Mouse (Mus musculus): ENCODE data around the gene Gm17359.

The Gm17359 gene

DNA sequence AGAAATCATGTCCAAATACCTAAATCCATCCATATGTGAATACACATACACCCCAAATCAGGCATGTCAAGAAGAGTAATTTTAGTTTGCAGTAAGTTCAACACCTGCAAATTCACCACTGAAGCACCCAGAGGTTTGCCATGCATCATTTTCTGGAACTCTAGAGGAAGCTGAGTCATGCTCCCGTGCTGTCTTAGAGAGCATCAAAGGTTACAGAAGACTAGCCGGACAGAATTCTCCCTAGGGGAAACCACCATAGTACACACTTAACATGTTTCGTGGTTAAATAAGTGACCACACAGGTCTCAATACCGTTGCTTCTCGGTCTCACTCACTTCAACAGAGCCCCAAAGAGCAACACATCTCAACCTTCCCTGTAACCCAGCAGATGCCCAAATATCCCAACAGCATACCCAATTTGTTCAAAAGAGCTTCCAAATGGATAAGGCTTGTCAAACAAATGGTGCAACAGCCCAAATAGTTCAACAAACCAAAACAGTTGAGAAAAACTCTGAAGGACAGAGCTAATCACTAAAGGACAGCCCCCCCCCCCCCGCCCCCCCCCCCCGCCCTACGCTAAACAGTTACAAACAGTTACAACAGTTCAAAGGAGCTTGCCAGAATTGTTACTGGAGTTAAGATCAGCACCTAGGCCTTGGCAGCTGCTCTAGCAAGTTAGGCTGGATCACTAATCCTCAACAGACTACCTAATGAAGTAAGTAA is at the start of gene Gm17359:
Gm17359 (plus strand) TSS at position 618 of the 723 bp plus-strand sequence.
- DNase-seq: no peak

DNA sequence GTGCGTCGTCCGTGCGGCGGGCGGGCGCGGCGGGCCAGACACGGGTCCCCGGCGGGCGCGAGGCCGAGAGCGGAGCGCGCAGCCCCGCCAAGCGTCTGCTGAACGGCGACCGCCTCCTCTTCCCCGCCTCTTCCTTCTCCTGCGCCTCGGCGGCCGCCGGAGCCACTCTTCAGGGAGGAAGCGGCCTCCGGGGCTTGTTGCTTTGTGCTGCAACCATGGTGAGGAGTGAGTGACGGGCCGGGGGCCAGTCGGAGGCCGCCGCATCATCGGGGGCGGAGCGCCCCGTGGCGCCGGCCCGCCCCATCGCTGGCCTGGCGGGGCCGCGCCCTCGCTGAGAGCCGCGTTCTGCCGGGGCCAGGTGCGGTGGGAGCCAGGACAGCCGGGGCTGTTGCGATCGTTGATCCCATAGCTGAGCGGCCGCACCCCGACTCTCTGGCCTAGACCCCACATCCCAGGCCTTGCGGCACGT is 49.3 kb upstream of the Gm17359 start:
- peak; percentile 96 to 97 for DNase-seq

- peak; percentile 60 to 82 for DNase-seq
Observed at GRCm38 (mm10) chr3:79287699-79288458, 48.6 kb upstream of the Gm17359 start.

GRCm38 (mm10) chr3:79289050-79289449 is 47.4 kb upstream of the Gm17359 start:
- DNase-seq: no peak

- no peak for DNase-seq
Observed at GRCm38 (mm10) chr3:79293023-79293422, 43.4 kb upstream of the Gm17359 start.

GRCm38 (mm10) chr3:79294701-79295100 is 41.8 kb upstream of the Gm17359 start:
- DNase-seq: no peak

DNA sequence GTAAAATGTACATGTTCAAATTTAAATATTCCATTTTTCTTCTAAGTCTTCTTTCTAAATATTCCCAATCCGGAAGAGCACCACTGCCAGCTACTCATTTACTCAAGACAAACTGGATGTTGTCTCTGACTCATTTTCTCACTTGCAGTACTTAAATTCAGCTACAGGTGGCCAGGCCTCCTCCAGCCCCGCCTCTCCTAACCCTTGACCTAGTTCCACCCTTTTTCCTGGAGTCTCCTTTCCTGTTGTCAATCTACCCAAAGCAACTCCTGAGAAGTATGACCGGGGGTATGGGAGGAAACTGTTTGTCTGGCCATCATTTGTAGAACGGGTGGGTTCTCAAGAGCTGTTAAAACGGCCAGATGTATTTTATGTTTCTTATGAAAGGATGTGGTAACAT is 40.4 kb upstream of the Gm17359 start:
- peak in 1 of 2 experiments; percentile 49 for DNase-seq

GRCm38 (mm10) chr3:79296586-79296985 is 39.9 kb upstream of the Gm17359 start:
- DNase-seq: no peak

GRCm38 (mm10) chr3:79297281-79297680 is 39.2 kb upstream of the Gm17359 start:
- DNase-seq: no peak

DNA sequence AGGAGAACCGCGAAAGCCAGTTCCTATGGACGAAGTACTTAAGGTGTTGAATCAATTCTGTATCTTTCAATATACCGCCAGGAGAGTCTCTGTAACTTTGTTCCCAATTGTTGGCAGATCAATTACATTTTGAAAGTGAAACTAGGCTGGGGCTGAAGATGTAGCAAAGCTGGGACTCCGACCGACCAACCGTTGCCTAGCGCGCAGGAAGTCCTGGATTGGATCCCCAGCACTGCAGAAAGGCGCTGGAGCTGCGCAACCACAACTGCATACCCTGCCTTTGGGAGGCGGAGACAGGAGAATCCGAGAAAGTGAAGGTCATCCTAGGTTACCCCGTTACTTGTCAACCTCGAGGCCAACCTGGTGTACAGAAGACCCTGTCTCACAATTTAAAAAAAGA is 37.1 kb upstream of the Gm17359 start:
- no peak for DNase-seq

- DNase-seq: no peak
Observed at GRCm38 (mm10) chr3:79308605-79309004, 27.9 kb upstream of the Gm17359 start.

GRCm38 (mm10) chr3:79310184-79310583 is 26.3 kb upstream of the Gm17359 start:
- DNase-seq: no peak

DNA sequence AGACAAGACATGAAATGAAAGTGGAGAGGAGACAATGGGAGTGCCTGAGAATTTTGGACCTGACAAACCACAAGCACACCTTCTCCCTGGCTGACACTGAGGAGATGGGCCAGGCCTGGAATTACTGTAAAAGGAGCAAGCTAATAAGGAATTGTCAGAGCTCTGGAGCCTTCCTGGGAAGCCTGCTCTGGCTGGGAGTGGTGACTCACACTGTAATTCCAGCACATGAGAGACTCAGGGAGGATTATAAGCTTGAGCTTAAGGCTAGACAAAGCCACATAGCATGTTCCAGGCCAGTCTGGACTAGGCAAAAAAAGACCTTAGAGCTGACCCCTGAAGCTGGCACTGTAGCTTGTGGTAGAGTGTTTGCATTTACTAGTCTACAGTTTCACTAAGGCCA is 24.6 kb upstream of the Gm17359 start:
- DNase-seq: no peak

GRCm38 (mm10) chr3:79314006-79314698 is 22.3 kb upstream of the Gm17359 start:
- DNase-seq: no peak

DNA sequence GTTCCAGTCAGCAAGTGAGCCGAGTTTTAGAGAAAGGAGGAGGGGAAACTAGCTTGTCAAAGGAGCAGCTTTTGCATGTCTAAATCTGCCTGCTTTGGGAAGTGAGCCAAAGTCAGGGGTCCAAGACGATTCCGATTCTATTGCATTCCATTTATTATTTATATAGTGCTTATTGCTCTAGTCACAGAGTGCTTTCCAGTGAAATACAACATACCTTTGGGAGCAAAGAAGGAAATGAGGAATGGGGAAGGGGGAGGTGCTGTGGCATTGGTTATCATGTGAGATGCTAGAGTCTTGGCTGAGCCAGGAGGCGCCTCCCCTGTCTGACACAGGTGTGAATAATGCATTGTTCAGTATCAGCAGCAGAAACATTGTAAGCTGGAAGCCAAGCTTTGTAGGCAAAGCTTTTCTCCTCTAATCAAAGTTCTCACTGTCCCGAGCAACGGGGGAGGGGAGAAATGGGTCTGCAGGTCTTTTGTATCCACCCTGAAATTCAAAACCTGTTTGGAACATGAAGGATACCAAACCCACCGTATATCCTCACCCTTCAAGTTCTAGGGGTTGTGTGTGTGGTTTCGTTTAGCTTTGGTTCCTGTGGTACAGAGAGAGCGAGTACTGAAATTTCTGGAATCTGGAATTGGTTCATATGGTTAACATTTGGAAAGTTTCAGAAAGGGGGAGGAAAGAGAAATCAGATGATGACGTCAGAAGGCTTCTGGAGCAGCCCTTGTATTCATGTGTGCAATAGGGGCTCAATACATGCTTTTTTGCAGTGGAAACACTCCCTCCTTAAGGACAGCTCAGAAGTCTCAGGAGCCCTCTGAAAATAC is 11.5 kb upstream of the Gm17359 start:
- DNase-seq: no peak

DNA sequence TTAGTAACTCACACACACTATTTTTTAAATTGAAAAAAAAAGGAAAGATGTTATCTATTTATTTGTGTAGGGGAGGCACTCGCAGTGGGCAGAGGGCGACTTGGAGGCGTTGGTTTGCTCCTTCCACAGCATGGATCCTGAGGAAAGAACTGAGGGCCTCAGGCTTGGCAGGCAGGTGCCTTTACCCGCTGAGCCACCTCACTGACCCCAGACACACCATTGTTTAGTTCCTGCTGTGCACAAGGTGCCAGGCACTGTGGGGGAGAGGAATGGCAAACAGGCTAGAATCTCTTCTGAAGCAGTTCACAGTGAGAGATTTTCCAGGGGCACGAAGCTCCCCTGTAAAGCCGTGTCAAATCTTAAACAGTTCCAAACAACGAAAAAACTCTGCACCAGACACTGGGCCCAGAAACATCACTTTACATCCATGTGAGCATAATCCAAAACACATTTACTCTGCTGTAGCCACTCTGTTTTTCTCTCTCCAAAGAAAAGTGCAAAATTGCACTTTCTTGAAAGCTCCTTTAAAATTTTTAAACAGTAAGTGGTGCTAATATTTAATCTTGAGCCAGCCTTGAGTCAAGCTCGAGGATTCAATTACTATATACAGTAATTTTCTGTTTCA is 6.7 kb upstream of the Gm17359 start:
- DNase-seq: no peak

- peak; percentile 65 to 80 for DNase-seq
Observed at GRCm38 (mm10) chr3:79333051-79333450, 3.4 kb upstream of the Gm17359 start.

- no peak for DNase-seq
Observed at GRCm38 (mm10) chr3:79333643-79334200, 2.7 kb upstream of the Gm17359 start.

DNA sequence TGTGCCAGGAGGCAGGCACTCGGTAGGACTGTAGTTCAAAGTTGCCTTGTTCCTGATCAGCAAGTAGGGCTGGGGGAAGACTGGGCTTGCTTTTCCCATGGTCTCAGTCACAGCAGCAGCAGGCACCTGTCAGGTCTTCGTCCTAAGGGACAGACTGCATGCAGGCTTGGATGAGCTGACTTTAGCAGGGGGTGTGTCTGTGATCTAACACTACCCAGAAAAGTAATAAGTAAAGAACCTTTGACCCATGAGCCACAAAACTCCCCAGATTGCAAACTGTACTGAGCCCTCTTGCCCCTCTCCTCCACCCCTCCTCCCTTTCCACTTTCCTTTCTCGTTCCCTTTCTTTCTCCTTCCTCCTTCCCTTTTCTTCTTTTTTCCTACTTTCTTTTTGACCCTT is 4.3 kb downstream of the Gm17359 start:
- DNase-seq: peak; percentile 14 to 17

GRCm38 (mm10) chr3:79342961-79343735 is 6.7 kb downstream of the Gm17359 start:
- DNase-seq: no peak

DNA sequence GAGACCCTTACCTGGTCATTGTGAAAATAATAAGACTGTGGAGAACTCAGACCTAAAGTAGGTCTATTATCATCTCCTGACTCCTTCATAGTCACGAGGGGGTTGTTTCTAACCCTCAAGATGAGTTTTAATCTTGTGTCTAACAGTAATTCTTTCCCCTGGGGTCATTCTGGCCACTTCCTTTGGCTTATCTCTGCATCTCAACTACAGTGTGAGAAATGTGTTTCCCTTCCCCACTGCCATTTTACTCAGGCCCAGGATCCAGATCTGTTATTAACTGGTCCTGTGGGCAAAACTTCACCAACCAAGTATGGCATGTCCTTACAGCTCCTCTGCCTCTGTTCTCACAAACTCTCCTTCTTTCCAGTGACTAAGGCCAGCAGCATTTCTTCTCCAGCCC is 12.8 kb downstream of the Gm17359 start:
- DNase-seq: no peak
